Mouse (Mus musculus) liver, postnatal 0 days (tissue): ENCODE results near the gene Pde4a. TPM values are rescaled to one million over a fixed set of nuclear protein-coding genes. Genes with fewer than 3 reads are reported as not detected.
A peak's percentile ranks its signal among the peaks of the same experiment; 100 is the strongest.

ENCODE experiments used
- ATAC-seq: fragments of 200-750 bp; cut with Nextera tagmentation; 2 replicates; pipeline ENCODE4 v1.8.0; 2017; ENCODE audit warnings: mild to moderate bottlenecking, moderate library complexity
- DNase-seq: peaks from one replicate; pipeline ENCODE4 v3.0.0-alpha.2; 2016
- H3K27ac ChIP-seq: fragments of 300-500 bp; sonication (generic); 2 replicates; pipeline ENCODE4 v1.5.1; 2014; ENCODE audit warnings: antibody characterized with exemption, moderate library complexity, mild to moderate bottlenecking, low read depth
- H3K27me3 ChIP-seq: fragments of 300-500 bp; sonication (generic); 2 replicates; pipeline ENCODE4 v1.6.1; 2014; ENCODE audit warnings: low read length, control low read depth, mixed read lengths; ENCODE audit not compliant: insufficient read depth
- H3K36me3 ChIP-seq: fragments of 300-500 bp; sonication (generic); replicated peaks from 2 replicates; pipeline ENCODE4 v1.6.1; 2014; ENCODE audit warnings: mild to moderate bottlenecking, control low read depth, low read length, moderate library complexity, mixed read lengths; ENCODE audit not compliant: insufficient read depth
- H3K4me1 ChIP-seq: fragments of 300-500 bp; sonication (generic); 2 replicates; pipeline ENCODE4 v1.6.1; 2014; ENCODE audit warnings: antibody characterized with exemption, mild to moderate bottlenecking, control low read depth; ENCODE audit not compliant: insufficient read depth
- H3K4me2 ChIP-seq: fragments of 300-500 bp; sonication (generic); 2 replicates; pipeline ENCODE4 v1.6.1; 2014; ENCODE audit warnings: low read depth, mild to moderate bottlenecking, low read length, moderate library complexity, mixed read lengths
- H3K4me3 ChIP-seq: fragments of 300-500 bp; sonication (generic); 2 replicates; pipeline ENCODE4 v1.5.1; 2014; ENCODE audit warnings: low read depth, low read length
- H3K9ac ChIP-seq: fragments of 300-500 bp; sonication (generic); replicated peaks from 2 replicates; pipeline ENCODE4 v1.6.1; 2014; ENCODE audit warnings: mild to moderate bottlenecking, moderate library complexity
- H3K9me3 ChIP-seq: fragments of 300-500 bp; sonication (generic); 2 replicates; pipeline ENCODE4 v1.6.1; 2016; ENCODE audit warnings: mild to moderate bottlenecking, control low read depth, low read length, mixed read lengths
- CTCF ChIP-seq: sonication (generic); IDR thresholded peaks from 2 replicates; pipeline ENCODE4 v1.5.1; 2016; ENCODE audit warnings: antibody characterized with exemption, low read depth
- EP300 ChIP-seq: IDR thresholded peaks from 2 replicates; pipeline ENCODE4 v1.6.1; 2016; ENCODE audit warnings: antibody characterized with exemption, low read depth, mild to moderate bottlenecking
- WGBS: fragments of 180-500 bp; shearing (Covaris S2); extraction: QIAGEN DNeasy Blood & Tissue Kit; methylation state at CpG from one replicate; pipeline ENCODE4 v1.1.7; 2014; ENCODE audit not compliant: insufficient replicate concordance; 5-methylcytosine and 5-hydroxymethylcytosine counted together
- polyA plus RNA-seq: library from polyadenylated mRNA; unstranded; fragments of >200 nt; fragmentation: Nextera tagmentation; extraction: Ambion mirVana; gene quantifications from 2 replicates; pipeline ENCODE4 v1.2.1, GENCODE M21; 2015

Pde4a gene
- polyA plus RNA-seq, 1 experiment from 2014 or later: 1.5 TPM

DNA sequence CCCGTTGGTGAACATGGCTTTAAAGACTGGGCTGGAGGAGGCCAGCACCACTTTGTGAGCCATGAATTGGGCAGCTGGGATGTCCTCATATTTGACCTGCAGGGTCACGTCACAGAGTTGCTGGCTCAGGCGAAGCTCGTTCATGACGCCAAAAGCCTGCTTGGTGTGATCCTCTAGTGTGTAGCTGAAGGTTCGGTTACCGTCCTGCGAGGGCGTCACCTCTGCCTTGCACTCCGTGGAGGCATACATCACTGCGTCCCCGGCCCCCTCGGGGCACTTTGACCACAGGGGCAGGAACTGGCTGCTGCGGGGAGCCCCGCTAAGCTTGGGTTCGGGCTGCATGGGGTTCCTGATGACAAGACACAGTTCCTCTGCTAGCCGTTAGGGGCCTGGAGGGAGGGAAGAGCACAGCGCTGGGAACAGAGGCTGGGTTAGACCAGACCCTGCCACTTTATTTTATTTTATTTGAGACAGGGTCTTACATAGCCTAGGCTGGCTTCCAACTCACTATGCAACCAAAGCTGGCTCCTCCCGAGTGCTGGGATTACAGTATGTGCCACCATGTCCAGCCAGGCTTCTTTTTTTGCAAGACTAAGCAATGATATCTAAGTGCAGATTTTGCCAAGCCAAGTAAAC lies 72.0 kb downstream of the Pde4a start:
- Histone ChIP-seq H3K9me3 (no peaks in the 10 kb centered on the region), H3K9ac (peak overlapping the region; percentile 94), H3K4me3 (peak overlapping the region; percentile 86), H3K4me1 (peaks cover 30% of the 10 kb centered on the region), H3K27ac (peak overlapping the region; percentile 97), H3K4me2 (peak overlapping the region; percentile 77), H3K27me3 (no peaks in the 10 kb centered on the region; the same call in 1 of the 2 replicates), H3K36me3 (peaks cover 16% of the 10 kb centered on the region)
- 15% methylated on average over 19 of the region's 19 CpGs for WGBS
- DNase-seq (peak; percentile 64), ATAC-seq (peak; percentile 29)
- TF ChIP-seq EP300 (no peak), CTCF (peak; percentile 51)

DNA sequence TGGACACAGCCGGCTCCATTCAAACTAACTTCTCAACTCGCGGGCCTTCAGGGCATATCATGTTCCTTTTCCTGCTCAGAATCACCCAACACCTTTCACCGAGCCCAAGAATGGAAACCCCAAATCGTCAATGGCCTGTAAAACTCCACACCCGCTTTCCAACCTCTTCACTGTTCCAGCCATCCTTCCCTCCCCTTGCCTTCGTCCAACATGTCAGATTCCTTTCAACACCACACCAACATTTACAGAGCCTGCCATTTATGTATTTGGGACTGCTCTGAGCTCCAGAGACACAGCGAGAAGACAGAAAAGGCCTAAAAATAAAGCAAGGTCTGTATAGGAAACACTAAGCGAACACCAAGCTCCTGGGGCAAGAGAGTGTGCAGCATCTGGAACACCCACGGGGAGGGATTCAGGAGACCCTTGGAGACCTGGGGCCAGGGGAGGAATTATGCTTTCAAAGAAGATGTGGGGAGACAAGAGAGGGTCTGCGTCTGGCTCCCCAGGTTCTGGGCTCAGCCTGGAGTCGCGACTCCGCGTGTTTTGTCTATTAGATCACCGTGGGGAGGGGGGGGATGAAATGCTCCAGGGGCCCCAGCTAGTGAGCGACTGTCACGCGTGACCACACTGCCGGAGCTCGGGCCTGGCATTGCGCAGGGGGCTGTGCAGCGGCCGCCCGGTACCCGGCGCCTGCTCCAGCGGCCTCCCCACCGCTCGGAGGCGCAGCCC lies 72.7 kb downstream of the Pde4a start:
- Histone ChIP-seq H3K27me3 (peaks cover 7% of the 10 kb centered on the region), H3K36me3 (peaks cover 14% of the 10 kb centered on the region), H3K4me2 (peak overlapping the region; percentile 77), H3K4me3 (peak overlapping the region; percentile 86), H3K27ac (peak overlapping the region; percentile 97), H3K4me1 (peaks cover 30% of the 10 kb centered on the region), H3K9me3 (no peaks in the 10 kb centered on the region), H3K9ac (peak overlapping the region; percentile 94)
- TF ChIP-seq EP300 (no peak), CTCF (no peak)
- no peak for DNase-seq
- ATAC-seq: peak; percentile 3
- WGBS: under 1% methylated on average over 27 of the region's 31 CpGs

DNA sequence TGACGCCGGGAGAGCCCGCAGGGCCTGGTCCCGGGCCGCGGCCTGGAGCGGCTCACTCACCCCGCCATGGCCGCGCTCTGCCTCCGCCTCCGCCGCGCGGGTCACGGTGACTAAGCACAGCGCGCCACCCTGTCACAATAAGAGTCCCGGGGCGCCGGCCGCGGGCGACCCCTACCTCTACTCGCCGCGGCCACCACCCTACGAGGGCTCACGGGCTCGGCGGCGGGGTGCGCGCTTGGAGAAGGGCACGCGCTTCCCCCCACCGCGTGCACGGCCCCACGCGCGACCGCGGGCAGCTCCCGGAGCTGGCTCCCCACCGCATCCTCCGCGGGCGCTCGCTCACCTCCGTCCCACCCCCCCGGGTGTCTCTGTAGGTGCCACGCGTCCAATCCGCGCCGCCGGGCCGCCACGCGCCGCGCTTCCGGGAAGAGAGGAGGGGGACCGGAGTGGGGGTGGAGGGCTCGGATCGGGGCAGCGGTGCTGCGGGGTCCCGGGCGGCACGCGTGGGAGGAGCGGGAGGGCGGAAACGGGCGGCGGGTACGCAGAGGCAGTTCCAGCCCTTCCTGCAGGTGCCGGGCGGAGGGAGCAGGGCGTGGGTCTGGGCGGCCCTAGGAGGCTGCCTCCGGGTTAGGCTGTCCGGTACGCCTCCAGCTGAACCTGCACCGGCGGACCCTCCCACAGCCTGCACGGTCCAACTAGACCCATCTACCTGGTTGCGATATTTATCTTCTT lies 73.4 kb downstream of the Pde4a start, which contains the start of gene Keap1:
TSS of gene Keap1 (minus strand) at position 629 of the 732 bp plus-strand sequence.
- Histone ChIP-seq H3K27ac (peak within 1 kb of the TSS; percentile 97), H3K9ac (peak within 1 kb of the TSS; percentile 94), H3K36me3 (peaks cover 7% of the 10 kb centered on the region; the same call in 1 of the 2 replicates), H3K27me3 (peaks cover 14% of the 10 kb centered on the region), H3K9me3 (no peaks in the 10 kb centered on the region), H3K4me3 (peak within 1 kb of the TSS; percentile 86), H3K4me1 (peaks cover 30% of the 10 kb centered on the region), H3K4me2 (peak within 1 kb of the TSS; percentile 77)
- 4% methylated on average over 60 of the region's 90 CpGs for WGBS
- TF ChIP-seq CTCF (no peak; the same call in 1 of the 2 replicates), EP300 (no peak)
- ATAC-seq (peak; percentile 89), DNase-seq (peak; percentile 89)

DNA sequence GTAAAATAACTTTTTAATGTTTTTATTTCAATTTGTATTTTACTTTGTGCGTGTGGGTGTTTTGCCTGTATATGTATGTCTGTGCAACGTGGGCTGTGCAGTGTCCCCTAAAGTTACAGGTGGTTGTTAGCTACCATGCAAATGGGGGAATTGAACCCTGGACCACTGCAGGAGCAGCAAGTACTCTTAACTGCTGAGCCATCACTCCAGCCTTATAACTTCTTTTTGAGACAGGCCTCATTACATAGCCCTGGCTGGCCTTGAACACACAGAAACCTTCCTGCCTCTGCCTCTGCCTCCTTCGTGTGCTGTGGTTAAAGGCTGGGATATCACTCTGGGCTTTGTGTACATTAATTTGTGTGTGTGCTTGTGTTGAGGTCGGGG lies 73.9 kb downstream of the Pde4a start:
- 0 out of 2 replicates have a peak, but pooled peaks cover 7% of the 10 kb centered on the region for H3K36me3 ChIP-seq
- peak overlapping the region; percentile 77 for H3K4me2 ChIP-seq
- peak overlapping the region; percentile 97 for H3K27ac ChIP-seq
- no peak for TF ChIP-seq EP300
- no peak for TF ChIP-seq CTCF
- WGBS: 23% methylated on average over 4 of the region's 4 CpGs
- ATAC-seq: no peak
- H3K4me3 ChIP-seq: peak overlapping the region; percentile 86
- peak overlapping the region; percentile 94 for H3K9ac ChIP-seq
- peaks cover 20% of the 10 kb centered on the region for H3K27me3 ChIP-seq
- no peaks in the 10 kb centered on the region for H3K9me3 ChIP-seq
- DNase-seq: no peak
- peaks cover 34% of the 10 kb centered on the region for H3K4me1 ChIP-seq

DNA sequence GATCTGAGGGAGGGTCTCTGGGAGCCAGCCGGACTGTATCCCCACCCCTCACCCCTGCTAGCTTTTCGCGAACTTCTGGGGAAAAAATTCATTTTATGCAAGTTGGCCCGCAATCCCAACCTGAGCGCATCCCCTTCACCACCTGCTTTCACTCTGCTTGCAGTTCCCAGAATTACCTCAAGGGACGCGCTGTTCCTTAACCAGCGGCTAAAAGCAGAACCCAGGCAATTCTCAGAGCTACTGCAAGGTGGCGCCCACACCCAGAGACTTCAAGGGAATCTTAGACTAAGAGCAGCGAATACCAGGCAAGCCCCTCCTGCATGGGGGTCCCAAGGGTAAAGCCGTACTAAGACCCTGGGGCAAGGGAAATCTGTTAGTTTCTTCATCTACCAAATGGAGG lies 75.8 kb downstream of the Pde4a start:
- 0 out of 2 replicates have a peak, but pooled peaks cover 3% of the 10 kb centered on the region for H3K36me3 ChIP-seq
- H3K4me1 ChIP-seq: peaks cover 33% of the 10 kb centered on the region
- 6% methylated on average over 11 of the region's 11 CpGs for WGBS
- no peak overlapping the region for H3K4me3 ChIP-seq
- H3K4me2 ChIP-seq: no peak overlapping the region
- no peak overlapping the region for H3K9ac ChIP-seq
- no peaks in the 10 kb centered on the region for H3K9me3 ChIP-seq
- no peak for ATAC-seq
- peak; percentile 91 for DNase-seq
- TF ChIP-seq EP300 (no peak), CTCF (peak; percentile 100)
- no peak overlapping the region for H3K27ac ChIP-seq
- peaks cover 37% of the 10 kb centered on the region for H3K27me3 ChIP-seq
